Mouse (Mus musculus): Measurements from ENCODE around the gene Il4i1. TPM values are rescaled to one million over a fixed set of nuclear protein-coding genes. Genes with fewer than 3 reads are reported as not detected.
A peak's percentile ranks its signal among the peaks of the same experiment; 100 is the strongest.

The Il4i1 gene
- 8.0 and 13.8 TPM in 2 replicates for polyA plus RNA-seq (2012; rRNA removed)

DNA sequence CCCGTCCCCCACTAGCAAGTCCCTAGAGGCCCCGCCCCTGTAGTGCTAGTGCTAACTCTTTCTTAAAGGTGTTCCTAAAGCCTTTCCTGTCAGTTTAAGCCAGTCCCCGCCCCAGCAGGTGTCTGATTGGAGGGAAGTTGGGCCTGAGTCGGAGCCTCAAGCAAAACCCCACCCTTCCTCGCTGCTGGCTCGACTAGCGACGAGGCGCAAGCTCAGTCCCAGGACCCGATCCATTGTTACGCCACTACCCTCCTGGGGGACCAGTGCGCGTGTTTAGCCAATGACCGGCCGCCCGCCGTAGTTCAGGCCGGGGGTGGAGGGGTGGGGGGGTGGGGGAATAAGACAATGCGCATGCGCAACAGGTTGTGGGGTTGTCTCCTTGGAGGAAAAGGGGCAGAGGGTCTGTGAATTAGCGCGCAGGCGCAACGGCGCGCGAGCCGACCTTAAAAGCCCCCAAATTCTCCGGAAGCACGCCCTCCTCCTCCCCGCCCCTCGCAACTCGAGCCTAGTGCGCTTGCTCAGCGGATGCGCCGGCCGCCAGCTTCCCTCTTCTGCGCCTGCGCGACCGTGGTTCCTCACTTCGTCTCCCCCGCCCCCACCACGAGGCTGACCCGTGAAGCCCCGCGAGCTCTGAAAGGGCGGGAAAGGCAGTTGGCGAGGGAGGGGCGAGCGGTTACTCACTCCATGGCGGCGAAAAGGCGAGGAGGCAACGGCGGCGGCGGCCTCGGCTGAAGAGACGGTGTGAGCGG lies at the start of gene Il4i1, which contains the start of gene Nup62:
TSS of gene Il4i1 (plus strand) at position 667 of the 749 bp plus-strand sequence.
TSS of gene Nup62 (plus strand) at position 368 of the 749 bp plus-strand sequence.
- Histone ChIP-seq H3K4me3 (ENCODE audit: low read depth, low read length) (peak within 1 kb of the TSS; percentile 89), H3K4me1 (ENCODE audit: control insufficient read depth, insufficient read depth, insufficient read length, low read length) (peaks cover 16% of the 10 kb centered on the region), H3K27ac (ENCODE audit: insufficient read depth, low read depth, low read length) (peak within 1 kb of the TSS; percentile 75), H3K27me3 (ENCODE audit: control insufficient read depth, insufficient read depth, low read length) (no peaks in the 10 kb centered on the region), H3K36me3 (ENCODE audit: control insufficient read depth, insufficient read depth, low read length) (no peaks in the 10 kb centered on the region)
- under 1% methylated on average over 62 of the region's 62 CpGs for WGBS
- TF ChIP-seq POLR2A (IDR thresholded peaks at IDR 0.05; ENCODE audit: low read depth, low read length) (peak; percentile 12; the same call in 1 of the 2 replicates), CTCF (IDR thresholded peaks at IDR 0.05; ENCODE audit: extremely low read depth, insufficient read length, insufficient replicate concordance, low read depth, low read length) (no peak)

DNA sequence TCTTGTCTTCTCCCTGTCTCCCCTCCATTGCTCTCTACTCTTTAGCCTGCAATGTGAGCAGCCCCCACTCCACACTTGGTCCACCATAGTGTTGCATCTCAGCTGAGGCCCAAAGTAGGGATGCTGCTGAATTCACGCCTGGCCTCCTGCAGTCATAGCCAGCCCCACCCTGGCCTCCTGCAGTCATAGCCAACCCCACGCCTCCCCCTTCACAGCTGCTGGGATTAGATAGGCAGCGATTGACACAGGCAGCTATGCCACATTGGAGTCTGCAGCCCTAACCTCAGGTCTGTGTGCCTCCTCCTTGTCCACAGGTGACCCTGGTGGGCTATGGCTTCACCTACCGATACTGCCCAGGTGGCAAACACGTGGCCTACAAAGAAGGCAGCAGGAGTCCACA lies 48.1 kb upstream of the Il4i1 start:
- no peaks in the 10 kb centered on the region for H3K4me1 ChIP-seq (ENCODE audit: control insufficient read depth, insufficient read depth, insufficient read length, low read length)
- H3K4me3 ChIP-seq (ENCODE audit: low read depth, low read length) = no peak overlapping the region
- no peak overlapping the region for H3K27ac ChIP-seq (ENCODE audit: insufficient read depth, low read depth, low read length)
- peaks cover 79% of the 10 kb centered on the region for H3K36me3 ChIP-seq (ENCODE audit: control insufficient read depth, insufficient read depth, low read length)
- no peak for TF ChIP-seq CTCF (IDR thresholded peaks at IDR 0.05; ENCODE audit: extremely low read depth, insufficient read length, insufficient replicate concordance, low read depth, low read length)
- TF ChIP-seq POLR2A (IDR thresholded peaks at IDR 0.05; ENCODE audit: low read depth, low read length) = no peak
- WGBS = 88% methylated on average over 5 of the region's 5 CpGs
- no peaks in the 10 kb centered on the region for H3K27me3 ChIP-seq (ENCODE audit: control insufficient read depth, insufficient read depth, low read length)

DNA sequence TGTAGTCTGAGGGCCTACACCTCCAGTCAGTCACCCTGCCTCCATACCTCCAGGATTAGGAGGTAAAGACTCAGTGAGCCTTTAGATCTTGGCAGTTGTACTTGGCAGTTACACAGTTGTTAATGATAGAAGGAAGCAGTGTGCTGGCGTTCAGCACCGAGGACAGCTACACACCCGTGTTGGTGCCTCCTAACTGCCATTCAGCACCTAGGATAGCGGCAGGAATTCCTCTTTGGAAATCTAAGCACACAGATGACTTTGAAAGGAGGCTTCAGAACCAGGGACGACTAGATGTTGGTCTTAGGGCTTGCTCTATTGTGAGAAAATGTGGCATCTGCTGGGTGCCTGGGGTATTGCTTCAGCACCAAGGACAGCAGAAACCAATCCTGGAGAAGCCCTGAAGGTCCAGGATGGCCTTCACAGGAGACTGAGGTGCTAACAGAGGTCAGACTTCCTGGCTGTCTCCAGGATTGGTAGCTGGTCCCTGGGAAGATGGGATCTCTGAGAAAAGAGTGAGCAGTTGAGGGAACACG lies 46.1 kb upstream of the Il4i1 start:
- H3K36me3 ChIP-seq (ENCODE audit: control insufficient read depth, insufficient read depth, low read length) = peaks cover 72% of the 10 kb centered on the region
- H3K27me3 ChIP-seq (ENCODE audit: control insufficient read depth, insufficient read depth, low read length) = no peaks in the 10 kb centered on the region
- H3K4me1 ChIP-seq (ENCODE audit: control insufficient read depth, insufficient read depth, insufficient read length, low read length) = no peaks in the 10 kb centered on the region
- TF ChIP-seq CTCF (IDR thresholded peaks at IDR 0.05; ENCODE audit: extremely low read depth, insufficient read length, insufficient replicate concordance, low read depth, low read length) (no peak), POLR2A (IDR thresholded peaks at IDR 0.05; ENCODE audit: low read depth, low read length) (no peak)
- no peak overlapping the region for H3K27ac ChIP-seq (ENCODE audit: insufficient read depth, low read depth, low read length)
- no peak overlapping the region for H3K4me3 ChIP-seq (ENCODE audit: low read depth, low read length)
- WGBS = 19% methylated on average over 6 of the region's 6 CpGs

DNA sequence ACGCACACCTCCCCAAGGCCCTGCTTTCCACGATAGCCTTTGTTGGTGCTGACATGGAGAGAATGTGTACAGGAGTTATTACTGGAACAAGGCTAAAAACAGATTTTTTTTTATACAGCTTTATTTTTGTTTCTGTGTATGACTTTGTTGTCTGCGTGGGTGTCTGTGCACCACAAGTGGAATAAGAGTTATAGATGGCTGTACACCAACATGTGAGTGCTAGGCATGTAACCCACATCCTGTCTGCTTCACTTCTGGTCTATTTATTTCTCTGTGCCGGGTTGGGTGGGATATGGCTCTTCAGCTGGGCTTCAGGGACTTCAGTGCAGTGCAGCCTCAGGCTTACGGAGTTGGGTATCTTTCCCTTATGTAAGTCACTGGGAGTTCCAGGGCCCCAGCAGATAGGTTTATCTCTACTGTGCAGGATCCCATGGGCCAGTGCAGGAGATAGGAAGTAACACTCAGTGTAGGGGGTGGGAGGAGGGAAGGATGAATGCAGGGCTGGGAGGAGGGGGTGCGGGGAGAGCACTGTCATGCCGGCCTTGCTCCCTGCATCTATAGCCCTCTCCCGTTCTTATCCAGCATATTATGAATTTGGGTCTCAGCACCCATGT lies 43.5 kb upstream of the Il4i1 start:
- TF ChIP-seq CTCF (IDR thresholded peaks at IDR 0.05; ENCODE audit: extremely low read depth, insufficient read length, insufficient replicate concordance, low read depth, low read length) (no peak), POLR2A (IDR thresholded peaks at IDR 0.05; ENCODE audit: low read depth, low read length) (no peak)
- Histone ChIP-seq H3K27ac (ENCODE audit: insufficient read depth, low read depth, low read length) (no peak overlapping the region), H3K4me1 (ENCODE audit: control insufficient read depth, insufficient read depth, insufficient read length, low read length) (no peaks in the 10 kb centered on the region), H3K36me3 (ENCODE audit: control insufficient read depth, insufficient read depth, low read length) (peaks cover 65% of the 10 kb centered on the region), H3K4me3 (ENCODE audit: low read depth, low read length) (no peak overlapping the region), H3K27me3 (ENCODE audit: control insufficient read depth, insufficient read depth, low read length) (no peaks in the 10 kb centered on the region)
- 85% methylated on average over 8 of the region's 8 CpGs for WGBS

- no peak overlapping the region for H3K4me3 ChIP-seq (ENCODE audit: low read depth, low read length)
- no peaks in the 10 kb centered on the region for H3K4me1 ChIP-seq (ENCODE audit: control insufficient read depth, insufficient read depth, insufficient read length, low read length)
- no peak overlapping the region for H3K27ac ChIP-seq (ENCODE audit: insufficient read depth, low read depth, low read length)
- no peaks in the 10 kb centered on the region for H3K27me3 ChIP-seq (ENCODE audit: control insufficient read depth, insufficient read depth, low read length)
- 86% methylated on average over 9 of the region's 9 CpGs for WGBS
- H3K36me3 ChIP-seq (ENCODE audit: control insufficient read depth, insufficient read depth, low read length) = peaks cover 36% of the 10 kb centered on the region
- no peak for TF ChIP-seq CTCF (IDR thresholded peaks at IDR 0.05; ENCODE audit: extremely low read depth, insufficient read length, insufficient replicate concordance, low read depth, low read length)
- no peak for TF ChIP-seq POLR2A (IDR thresholded peaks at IDR 0.05; ENCODE audit: low read depth, low read length)
Measured at GRCm38 (mm10) chr7:44776849-44777498, 39.2 kb upstream of the Il4i1 start.

- H3K27ac ChIP-seq (ENCODE audit: insufficient read depth, low read depth, low read length) = no peak overlapping the region
- no peak for TF ChIP-seq CTCF (IDR thresholded peaks at IDR 0.05; ENCODE audit: extremely low read depth, insufficient read length, insufficient replicate concordance, low read depth, low read length)
- TF ChIP-seq POLR2A (IDR thresholded peaks at IDR 0.05; ENCODE audit: low read depth, low read length) = no peak
- 79% methylated on average over 8 of the region's 8 CpGs for WGBS
Measured at GRCm38 (mm10) chr7:44780101-44780500, 36.1 kb upstream of the Il4i1 start.

More at GRCm38 (mm10) chr7:44780101-44780500, 36.1 kb upstream of the Il4i1 start:
- no peaks in the 10 kb centered on the region for H3K4me1 ChIP-seq (ENCODE audit: control insufficient read depth, insufficient read depth, insufficient read length, low read length)
- H3K36me3 ChIP-seq (ENCODE audit: control insufficient read depth, insufficient read depth, low read length) = peaks cover 19% of the 10 kb centered on the region
- H3K27me3 ChIP-seq (ENCODE audit: control insufficient read depth, insufficient read depth, low read length) = no peaks in the 10 kb centered on the region
- H3K4me3 ChIP-seq (ENCODE audit: low read depth, low read length) = no peak overlapping the region

All from small intestine, adult 2 months (tissue).